Mouse (Mus musculus) cerebellum, adult 18-20 months (tissue): ENCODE measurements at regions not wholly inside any gene's neighbourhood (a gene's known extent, or its start where the extent isn't known, plus 50 kb on each side); places are given as distances from the start of the nearest gene placed in this dataset.

ENCODE experiments used
- DNase-seq, 2 experiments: peaks; one replicate each; pipeline ENCODE4 v3.0.0; 2021

DNA sequence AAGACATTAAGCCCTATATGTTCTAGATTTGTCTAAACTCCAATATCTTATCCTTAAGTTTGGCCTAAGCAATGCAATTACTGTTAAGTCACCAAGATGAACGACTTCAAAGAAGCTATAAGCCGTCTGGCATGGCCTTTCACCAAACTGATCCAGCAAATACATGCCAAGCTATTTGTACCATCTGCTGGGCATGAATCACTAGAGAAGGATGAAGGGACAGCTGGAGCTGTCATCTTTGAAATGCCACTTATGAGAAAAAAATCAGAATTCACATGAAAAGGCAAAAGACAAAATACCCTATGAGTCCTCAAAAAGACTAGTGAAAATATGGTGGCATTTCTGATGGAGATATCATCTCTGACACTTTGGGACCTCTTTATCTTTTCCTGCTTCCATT, 430.3 kb upstream of the Steap1 start:
- peak in 1 of 2 experiments; percentile 4 for DNase-seq

DNA sequence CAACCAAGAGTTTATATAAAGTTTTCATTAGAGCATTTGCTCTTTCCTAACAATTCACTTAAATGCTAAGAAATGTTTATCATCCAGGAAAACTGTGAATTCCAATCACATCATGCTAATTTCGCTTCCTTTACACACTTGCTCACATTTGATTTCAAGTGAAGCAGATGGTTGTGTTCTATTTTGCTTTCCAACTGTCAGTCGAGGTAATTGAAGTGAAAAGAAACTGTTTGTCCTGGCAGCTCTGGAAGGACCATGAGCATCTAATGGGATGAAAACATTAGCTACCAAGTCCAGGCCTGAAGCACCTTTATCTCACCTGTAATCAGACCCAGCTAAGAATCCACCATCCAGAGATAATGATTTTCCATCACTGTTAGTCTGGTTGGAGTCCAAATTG, 418.9 kb upstream of the Steap1 start:
- DNase-seq = no peak

DNA sequence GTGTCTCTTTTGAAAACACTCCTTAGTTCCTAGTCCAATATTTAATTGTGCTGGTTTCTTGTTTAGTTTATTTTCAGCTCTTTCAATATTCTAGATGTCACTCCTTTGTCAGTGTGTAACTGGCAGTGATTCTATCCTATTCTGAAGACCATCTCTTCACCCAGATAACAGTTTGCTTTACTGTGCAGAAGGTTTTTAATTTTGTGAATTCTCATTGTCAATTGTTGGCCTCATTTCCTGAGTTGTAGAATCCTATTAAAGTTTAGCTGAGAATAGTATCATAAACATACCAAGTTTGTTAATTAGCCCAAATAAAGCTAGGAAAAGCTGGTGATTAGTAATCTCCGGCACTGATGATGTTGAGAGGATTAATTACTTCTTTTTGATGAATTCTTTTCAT, 418.4 kb upstream of the Steap1 start:
- DNase-seq = no peak
